Mouse (Mus musculus) liver, postnatal 0 days (tissue): ENCODE data around the gene Fam131c.

Experiments used
- CTCF ChIP-seq: sonication (generic); IDR thresholded peaks from 2 replicates; pipeline ENCODE4 v1.5.1; 2016; ENCODE audit warnings: antibody characterized with exemption, low read depth
- EP300 ChIP-seq: IDR thresholded peaks from 2 replicates; pipeline ENCODE4 v1.6.1; 2016; ENCODE audit warnings: antibody characterized with exemption, low read depth, mild to moderate bottlenecking

GRCm38 (mm10) chr4:141406516-141407299 lies 38.7 kb downstream of the Fam131c start:
- peak; percentile 80 for TF ChIP-seq CTCF
- TF ChIP-seq EP300 = no peak
